Mouse (Mus musculus) liver, embryonic 14.5 days (tissue): Measurements from ENCODE around the gene Ccn2. TPM values are rescaled to one million over a fixed set of nuclear protein-coding genes. Genes with fewer than 3 reads are reported as not detected.
"Not testable (repeated sequence)": the region's sequence is repeated elsewhere in the genome, so short reads cannot be mapped to it uniquely, and the experiment has no call there.

Source experiments
- ATAC-seq: fragments of 200-750 bp; cut with Nextera tagmentation; 2 replicates; pipeline ENCODE4 v1.8.0; 2017; ENCODE audit warnings: moderate number of reproducible peaks, mild to moderate bottlenecking, moderate library complexity; ENCODE audit not compliant: insufficient read depth
- DNase-seq, 3 experiments: peaks; one replicate each; pipeline ENCODE4 v3.0.0-alpha.2; 2012 to 2013; ENCODE audit warnings: low read depth in 3 of 3, low spot score in 3 of 3
- H3K27ac ChIP-seq: fragments of 300-500 bp; sonication (generic); 2 replicates; pipeline ENCODE4 v1.5.1; 2014; ENCODE audit warnings: moderate library complexity, mild to moderate bottlenecking, control low read depth, inconsistent platforms
- H3K27me3 ChIP-seq: fragments of 300-500 bp; sonication (generic); 2 replicates; pipeline ENCODE4 v1.6.1; 2014; ENCODE audit warnings: mild to moderate bottlenecking, low read length, moderate library complexity; ENCODE audit not compliant: control insufficient read depth, insufficient read depth
- H3K36me3 ChIP-seq: fragments of 300-500 bp; sonication (generic); replicated peaks from 2 replicates; pipeline ENCODE4 v1.6.1; 2014; ENCODE audit warnings: low read depth; ENCODE audit not compliant: control insufficient read depth, insufficient read depth
- H3K4me1 ChIP-seq, 2 experiments: fragments of 200-500 bp in 1 of 2; fragments of 300-500 bp in 1 of 2; sonication (generic) in 1 of 2; replicated peaks; 2 replicates each; pipeline ENCODE4 v1.6.1; 2012 to 2014; ENCODE audit warnings: antibody characterized with exemption in 1 of 2, inconsistent platforms in 1 of 2, low read length in 1 of 2; ENCODE audit not compliant: control insufficient read depth in 2 of 2, insufficient read depth in 2 of 2
- H3K4me2 ChIP-seq: fragments of 300-500 bp; sonication (generic); 2 replicates; pipeline ENCODE4 v1.6.1; 2014; ENCODE audit warnings: low read depth, mild to moderate bottlenecking, control low read depth, moderate library complexity
- H3K4me3 ChIP-seq, 2 experiments: fragments of 200-500 bp in 1 of 2; fragments of 300-500 bp in 1 of 2; sonication (generic) in 1 of 2; 2 replicates each; pipeline ENCODE4 v1.5.1; 2012 to 2014; ENCODE audit warnings: low read depth in 2 of 2, low read length in 2 of 2, mild to moderate bottlenecking in 2 of 2, control low read depth in 1 of 2, inconsistent platforms in 1 of 2, moderate library complexity in 1 of 2; ENCODE audit not compliant: insufficient read depth in 1 of 2
- H3K9ac ChIP-seq: fragments of 300-500 bp; sonication (generic); replicated peaks from 2 replicates; pipeline ENCODE4 v1.6.1; 2014; ENCODE audit warnings: mild to moderate bottlenecking, control low read depth, moderate library complexity
- H3K9me3 ChIP-seq: fragments of 300-500 bp; sonication (generic); 2 replicates; pipeline ENCODE4 v1.6.1; 2016; ENCODE audit warnings: low read length, mixed read lengths; ENCODE audit not compliant: control insufficient read depth
- CTCF ChIP-seq: IDR thresholded peaks from 2 replicates; pipeline ENCODE4 v1.5.1; 2016; ENCODE audit warnings: antibody characterized with exemption, low read depth, control low read depth
- EP300 ChIP-seq: IDR thresholded peaks from 2 replicates; pipeline ENCODE4 v1.6.1; 2016; ENCODE audit warnings: antibody characterized with exemption, low read depth
- WGBS: fragments of 180-500 bp; shearing (Covaris S2); extraction: QIAGEN DNeasy Blood & Tissue Kit; methylation state at CpG from one replicate; pipeline ENCODE4 v1.1.7; 2014; ENCODE audit not compliant: insufficient replicate concordance; 5-methylcytosine and 5-hydroxymethylcytosine counted together
- polyA plus RNA-seq, 2 experiments: library from polyadenylated mRNA; depleted of rRNA in 1 of 2; stranded (reverse) in 1 of 2; unstranded in 1 of 2; fragments of >200 nt; fragmentation: Nextera tagmentation in 1 of 2; extraction: Ambion mirVana in 1 of 2; gene quantifications; 2 replicates each; pipeline versions ENCODE4 v1.2.1 to v1.2.3; 2012 to 2014

The Ccn2 gene
- polyA plus RNA-seq, 2 experiments: 0.32 to 2.0 TPM

DNA sequence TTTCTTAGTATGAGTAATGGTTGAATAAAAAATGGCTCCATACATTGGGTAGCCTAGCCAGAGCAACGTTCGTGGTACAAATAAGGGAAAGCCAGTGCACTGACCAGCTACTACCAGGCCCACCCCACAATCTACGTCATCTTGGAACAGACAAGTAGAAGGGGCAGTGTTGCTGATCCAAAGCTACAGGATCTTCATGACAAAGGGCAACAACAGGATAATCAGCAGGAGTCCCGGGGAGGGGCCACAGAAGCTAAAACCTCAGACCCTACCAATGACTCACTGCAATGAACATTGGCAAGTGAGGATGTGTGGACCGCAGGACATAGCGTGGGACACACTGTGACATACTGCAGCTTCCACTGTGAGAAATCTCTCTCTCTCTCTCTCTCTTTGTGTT, 20.6 kb downstream of the Ccn2 start:
- no peak for ATAC-seq
- no peaks in the 10 kb centered on the region for H3K27me3 ChIP-seq
- H3K4me1 ChIP-seq: no peaks in the 10 kb centered on the region
- no peaks in the 10 kb centered on the region for H3K9me3 ChIP-seq
- no peak overlapping the region for H3K27ac ChIP-seq
- no peak overlapping the region for H3K4me2 ChIP-seq
- H3K36me3 ChIP-seq: no peaks in the 10 kb centered on the region
- no peak for TF ChIP-seq EP300
- TF ChIP-seq CTCF: no peak
- DNase-seq: no peak
- no peak overlapping the region for H3K9ac ChIP-seq
- WGBS: 74% methylated on average over 6 of the region's 6 CpGs
- no peak overlapping the region for H3K4me3 ChIP-seq

DNA sequence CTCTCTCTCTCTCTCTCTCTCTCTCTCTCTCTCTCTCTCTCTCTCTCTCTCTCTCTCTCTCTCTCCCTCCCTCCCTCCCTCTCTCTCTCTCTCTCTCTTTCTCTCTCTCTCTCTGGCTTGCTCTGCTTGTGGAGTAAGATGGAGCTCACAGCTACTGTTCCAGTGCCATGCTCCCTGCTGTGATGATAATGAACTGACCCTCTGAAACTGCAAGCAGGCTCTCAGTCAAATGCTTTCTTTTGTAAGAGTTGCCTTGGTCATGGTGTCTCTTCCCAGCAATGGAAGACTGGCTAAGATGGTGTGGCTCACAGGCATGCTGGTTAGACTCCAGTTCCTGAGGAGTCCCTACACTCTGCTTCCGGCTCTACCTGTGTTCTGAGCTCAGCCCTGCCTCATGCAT, 21.3 kb downstream of the Ccn2 start:
- WGBS: 65% methylated on average over 1 of the region's 1 CpGs
- not testable (repeated sequence) for H3K4me2 ChIP-seq, H3K27me3 ChIP-seq, H3K4me3 ChIP-seq, H3K9me3 ChIP-seq, H3K4me1 ChIP-seq, H3K9ac ChIP-seq, ATAC-seq, H3K27ac ChIP-seq, H3K36me3 ChIP-seq, DNase-seq

DNA sequence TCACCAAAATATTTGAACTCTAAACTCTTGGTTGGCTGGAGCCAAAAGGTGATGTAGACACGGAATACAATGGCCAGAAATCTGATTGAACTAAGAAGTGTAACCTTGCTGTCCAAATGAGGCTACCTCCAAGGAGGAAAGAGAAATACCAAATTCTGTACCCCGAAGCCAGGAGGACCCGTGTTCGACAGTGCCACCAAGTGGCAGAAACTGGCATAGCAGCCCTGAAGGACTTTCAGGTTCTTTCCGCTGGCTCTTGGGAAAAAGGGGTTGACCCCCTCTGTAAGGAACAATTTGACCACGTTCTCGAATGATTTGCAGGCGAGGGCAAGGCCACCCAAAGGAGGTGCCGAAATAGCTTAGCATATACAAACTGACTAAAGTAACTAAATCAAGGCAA, 26.3 kb downstream of the Ccn2 start:
- Histone ChIP-seq H3K4me1 (no peaks in the 10 kb centered on the region), H3K9me3 (no peaks in the 10 kb centered on the region), H3K27ac (no peak overlapping the region), H3K27me3 (no peaks in the 10 kb centered on the region), H3K4me2 (no peak overlapping the region), H3K4me3 (no peak overlapping the region), H3K36me3 (no peaks in the 10 kb centered on the region), H3K9ac (no peak overlapping the region)
- no peak for DNase-seq
- no peak for TF ChIP-seq EP300
- peak; percentile 89 for TF ChIP-seq CTCF
- no peak for ATAC-seq
- WGBS: 26% methylated on average over 9 of the region's 9 CpGs

DNA sequence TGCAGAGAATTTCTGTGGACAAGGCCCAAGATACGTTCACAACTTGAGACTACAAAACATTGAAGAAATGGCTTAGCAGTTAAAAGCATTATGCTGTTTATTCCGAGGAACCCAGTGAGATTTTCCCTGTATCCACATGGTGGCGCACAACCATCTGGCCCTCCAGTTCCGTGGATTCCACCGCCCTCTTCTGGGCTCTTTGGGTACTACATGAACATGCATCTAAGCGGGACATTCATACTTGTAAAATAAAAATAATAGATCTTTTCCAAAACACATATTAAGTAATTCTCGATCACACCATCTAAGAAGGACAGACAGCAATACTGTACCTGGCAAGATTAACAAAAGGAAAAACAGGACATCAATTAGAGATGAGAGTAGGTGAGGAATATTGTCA, 27.3 kb downstream of the Ccn2 start:
- WGBS: 15% methylated on average over 7 of the region's 7 CpGs
- TF ChIP-seq EP300 (no peak), CTCF (peak; percentile 96)
- no peak overlapping the region for H3K4me3 ChIP-seq
- H3K27ac ChIP-seq: no peak overlapping the region
- DNase-seq (peak; percentile 49 to 58 (median 57)), ATAC-seq (no peak)
- no peaks in the 10 kb centered on the region for H3K9me3 ChIP-seq
- H3K4me1 ChIP-seq: no peaks in the 10 kb centered on the region
- no peak overlapping the region for H3K4me2 ChIP-seq
- H3K9ac ChIP-seq: no peak overlapping the region
- no peaks in the 10 kb centered on the region for H3K36me3 ChIP-seq
- no peaks in the 10 kb centered on the region for H3K27me3 ChIP-seq

DNA sequence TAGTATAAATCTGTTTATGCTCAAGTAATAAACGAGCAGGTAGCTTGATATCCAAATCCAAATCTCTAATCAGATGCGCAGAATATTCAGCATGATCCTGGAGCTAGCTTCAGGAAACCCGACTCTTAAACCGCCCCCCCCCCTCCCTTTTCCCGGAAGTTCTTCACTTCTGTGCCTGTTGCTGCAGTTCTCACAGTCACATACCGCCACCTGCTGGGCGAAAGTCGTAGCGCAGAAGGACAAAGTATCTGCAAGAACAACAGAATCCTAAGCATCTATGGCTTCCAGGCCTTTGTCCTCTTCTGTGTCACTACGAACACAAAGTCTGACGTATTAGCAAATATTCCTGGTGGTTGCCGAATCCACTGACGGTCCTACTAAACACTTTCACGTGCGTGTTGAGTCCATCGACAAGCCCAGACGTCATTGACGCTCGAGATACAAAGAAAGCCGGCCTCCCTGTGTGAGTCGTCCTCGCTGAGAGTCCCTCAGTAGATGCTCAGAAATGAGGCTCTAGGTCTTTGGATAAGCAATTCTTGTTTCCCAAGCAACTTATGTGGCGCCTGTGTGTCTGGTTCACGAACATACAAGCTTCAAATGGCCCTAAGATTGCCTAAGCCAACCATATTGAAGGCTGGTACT, 29.9 kb downstream of the Ccn2 start:
- Histone ChIP-seq H3K4me1 (peaks cover 0 to 9% of the 10 kb centered on the region in 2 experiments; a peak in 2 of 4 replicates), H3K27me3 (no peaks in the 10 kb centered on the region), H3K9me3 (no peaks in the 10 kb centered on the region), H3K4me2 (no peak overlapping the region), H3K9ac (no peak overlapping the region), H3K27ac (no peak overlapping the region), H3K36me3 (no peaks in the 10 kb centered on the region), H3K4me3 (no peak overlapping the region)
- 40% methylated on average over 24 of the region's 24 CpGs for WGBS
- ATAC-seq (no peak), DNase-seq (peak; percentile 51 to 55 (median 52))
- no peak for TF ChIP-seq EP300
- peak; percentile 90 for TF ChIP-seq CTCF
